Mouse (Mus musculus) liver, embryonic 14.5 days (tissue): ENCODE measurements around the gene Gm17078.
"Not testable (repeated sequence)": the region's sequence is repeated elsewhere in the genome, so short reads cannot be mapped to it uniquely, and the experiment has no call there.

Experiments used
- CTCF ChIP-seq: IDR thresholded peaks from 2 replicates; pipeline ENCODE4 v1.5.1; 2016; ENCODE audit warnings: antibody characterized with exemption, low read depth, control low read depth
- EP300 ChIP-seq: IDR thresholded peaks from 2 replicates; pipeline ENCODE4 v1.6.1; 2016; ENCODE audit warnings: antibody characterized with exemption, low read depth

- not testable (repeated sequence) for TF ChIP-seq CTCF, EP300
Measured at GRCm38 (mm10) chr14:51635566-51635965, 24.5 kb upstream of the Gm17078 start, which contains the start of gene Gm4181.
